Mouse (Mus musculus) bone marrow macrophage, adult 2 months (primary cell): ENCODE measurements around the gene Ccdc13. TPM values are rescaled to one million over a fixed set of nuclear protein-coding genes. Genes with fewer than 3 reads are reported as not detected.

Experiments
- H3K27ac ChIP-seq: 2 replicates; pipeline ENCODE4 v1.5.1; 2012; ENCODE audit warnings: low read depth, low read length; ENCODE audit not compliant: insufficient read depth
- H3K4me1 ChIP-seq: 2 replicates; pipeline ENCODE4 v1.6.1; 2012; ENCODE audit warnings: low read length; ENCODE audit not compliant: control insufficient read depth, insufficient read depth
- H3K4me3 ChIP-seq: 2 replicates; pipeline ENCODE4 v1.5.1; 2012; ENCODE audit warnings: mild to moderate bottlenecking, low read length, moderate library complexity; ENCODE audit not compliant: insufficient read depth
- CTCF ChIP-seq: IDR thresholded peaks from 2 replicates; pipeline ENCODE4 v1.5.1; 2012; ENCODE audit warnings: low read depth, mild to moderate bottlenecking, low read length, moderate library complexity
- POLR2A ChIP-seq: IDR thresholded peaks from 2 replicates; pipeline ENCODE4 v1.6.1; 2012; ENCODE audit warnings: mild to moderate bottlenecking, low read depth, low read length, borderline replicate concordance
- polyA plus RNA-seq: library from polyadenylated mRNA; stranded (reverse); fragments of >200 nt; gene quantifications from 2 replicates; pipeline ENCODE4 v1.2.4, GENCODE M21; 2012; ENCODE audit not compliant: missing spikeins, insufficient read depth, insufficient read length

Gene Ccdc13
- polyA plus RNA-seq = not detected in 2 replicates

GRCm38 (mm10) chr9:121838829-121839621 lies at the start of gene Ccdc13:
TSS of gene Ccdc13 (minus strand) at chr9:121839461.
- TF ChIP-seq CTCF (no peak), POLR2A (no peak)
- H3K27ac ChIP-seq = no peak within 1 kb of the TSS

GRCm38 (mm10) chr9:121882015-121882457 lies 42.8 kb upstream of the Ccdc13 start:
- H3K4me3 ChIP-seq = no peak overlapping the region
- H3K4me1 ChIP-seq = no peaks in the 10 kb centered on the region
- no peak overlapping the region for H3K27ac ChIP-seq
- TF ChIP-seq POLR2A (no peak), CTCF (no peak)

More at GRCm38 (mm10) chr9:121838829-121839621, at the start of gene Ccdc13:
- Histone ChIP-seq H3K4me1 (peaks cover 2% of the 10 kb centered on the region; the same call in 1 of the 2 replicates), H3K4me3 (peak within 1 kb of the TSS; percentile 64)

GRCm38 (mm10) chr9:121881301-121881700 lies 42.0 kb upstream of the Ccdc13 start:
- TF ChIP-seq POLR2A = no peak
- no peak for TF ChIP-seq CTCF
- H3K4me3 ChIP-seq = no peak overlapping the region
- H3K4me1 ChIP-seq = no peaks in the 10 kb centered on the region
- H3K27ac ChIP-seq = no peak overlapping the region

- H3K4me3 ChIP-seq = no peak overlapping the region
- H3K4me1 ChIP-seq = no peaks in the 10 kb centered on the region
- H3K27ac ChIP-seq = no peak overlapping the region
- TF ChIP-seq CTCF (peak; percentile 62), POLR2A (no peak)
These were observed 41.6 kb upstream of the Ccdc13 start for GRCm38 (mm10) chr9:121880840-121881239.

- no peaks in the 10 kb centered on the region for H3K4me1 ChIP-seq
- H3K4me3 ChIP-seq = no peak overlapping the region
- no peak overlapping the region for H3K27ac ChIP-seq
- no peak for TF ChIP-seq POLR2A
- TF ChIP-seq CTCF = 0 out of 2 replicates have a peak, but pooled peaks have one; percentile 28
These were observed 37.9 kb upstream of the Ccdc13 start for GRCm38 (mm10) chr9:121877052-121877740.

- TF ChIP-seq CTCF (no peak), POLR2A (no peak)
- H3K27ac ChIP-seq = no peak overlapping the region
These were observed 34.3 kb upstream of the Ccdc13 start for GRCm38 (mm10) chr9:121873578-121873977.

GRCm38 (mm10) chr9:121872062-121872683 lies 32.9 kb upstream of the Ccdc13 start:
- H3K4me1 ChIP-seq = no peaks in the 10 kb centered on the region
- TF ChIP-seq POLR2A (no peak), CTCF (no peak)
- H3K4me3 ChIP-seq = no peak overlapping the region
- no peak overlapping the region for H3K27ac ChIP-seq

More at GRCm38 (mm10) chr9:121873578-121873977, 34.3 kb upstream of the Ccdc13 start:
- no peak overlapping the region for H3K4me3 ChIP-seq
- H3K4me1 ChIP-seq = no peaks in the 10 kb centered on the region

GRCm38 (mm10) chr9:121869973-121870515 lies 30.8 kb upstream of the Ccdc13 start:
- Histone ChIP-seq H3K4me3 (no peak overlapping the region), H3K4me1 (no peaks in the 10 kb centered on the region), H3K27ac (no peak overlapping the region)
- TF ChIP-seq POLR2A (no peak), CTCF (no peak)

GRCm38 (mm10) chr9:121869432-121869831 lies 30.2 kb upstream of the Ccdc13 start:
- Histone ChIP-seq H3K4me3 (no peak overlapping the region), H3K27ac (no peak overlapping the region), H3K4me1 (no peaks in the 10 kb centered on the region)
- TF ChIP-seq CTCF = no peak
- no peak for TF ChIP-seq POLR2A
